Mouse (Mus musculus) MEL (cell line): ENCODE measurements at regions not wholly inside any gene's neighbourhood (a gene's known extent, or its start where the extent isn't known, plus 50 kb on each side); places are given as distances from the start of the nearest gene placed in this dataset.

Experiments used
- DNase-seq: peaks from one replicate; pipeline ENCODE4 v3.0.0; 2011; ENCODE audit warnings: low read depth, low spot score
- H3K27ac ChIP-seq: 2 replicates; pipeline ENCODE4 v1.5.1; 2012; ENCODE audit warnings: low read depth, mild to moderate bottlenecking, control low read depth, low read length, moderate library complexity; ENCODE audit not compliant: control insufficient read depth
- H3K27me3 ChIP-seq, 2 experiments: fragments of 150-350 bp in 1 of 2; sonication (generic) in 1 of 2; 2 replicates each; pipeline ENCODE4 v1.6.1; 2012; ENCODE audit warnings: low read length in 2 of 2, mild to moderate bottlenecking in 2 of 2, improper control_type of control experiment in 1 of 2, moderate library complexity in 1 of 2; ENCODE audit not compliant: insufficient read depth in 2 of 2, control insufficient read depth in 1 of 2
- H3K36me3 ChIP-seq, 2 experiments: 2 replicates each; pipeline ENCODE4 v1.6.1; 2012 to 2014; ENCODE audit warnings: low read length in 2 of 2, improper control_type of control experiment in 1 of 2, inconsistent platforms in 1 of 2, mild to moderate bottlenecking in 1 of 2; ENCODE audit not compliant: insufficient read depth in 2 of 2, control insufficient read depth in 1 of 2
- H3K4me1 ChIP-seq, 2 experiments: fragments of 150-350 bp in 1 of 2; sonication (generic) in 1 of 2; 2 replicates each; pipeline ENCODE4 v1.6.1; 2012; ENCODE audit warnings: low read length in 2 of 2, improper control_type of control experiment in 1 of 2, mild to moderate bottlenecking in 1 of 2; ENCODE audit not compliant: insufficient read depth in 2 of 2, control insufficient read depth in 1 of 2
- H3K4me3 ChIP-seq, 2 experiments: fragments of 150-350 bp in 1 of 2; sonication (generic) in 1 of 2; 2 replicates each; pipeline ENCODE4 v1.5.1; 2012; ENCODE audit warnings: low read depth in 2 of 2, low read length in 2 of 2, mild to moderate bottlenecking in 2 of 2, moderate library complexity in 2 of 2, control low read depth in 1 of 2, improper control_type of control experiment in 1 of 2; ENCODE audit not compliant: control insufficient read depth in 1 of 2, insufficient read depth in 1 of 2
- H3K79me2 ChIP-seq: 2 replicates; pipeline ENCODE4 v1.6.1; 2012; ENCODE audit warnings: mild to moderate bottlenecking, low read length, moderate library complexity; ENCODE audit not compliant: control insufficient read depth, poor library complexity, insufficient read depth
- H3K9ac ChIP-seq: 2 replicates; pipeline ENCODE4 v1.6.1; 2012; ENCODE audit warnings: low read depth, mild to moderate bottlenecking, control low read depth, low read length, moderate library complexity; ENCODE audit not compliant: control insufficient read depth, poor library complexity, severe bottlenecking
- H3K9me3 ChIP-seq: fragments of 150-350 bp; sonication (generic); replicated peaks from 2 replicates; pipeline ENCODE4 v1.6.1; 2012; ENCODE audit warnings: mild to moderate bottlenecking, low read length, improper control_type of control experiment, moderate library complexity; ENCODE audit not compliant: insufficient read depth
- CHD1 ChIP-seq: IDR thresholded peaks from 2 replicates; pipeline ENCODE4 v1.6.1; 2012; ENCODE audit warnings: low read depth, mild to moderate bottlenecking, inconsistent platforms, low read length, improper control_type of control experiment
- E2F4 ChIP-seq: IDR thresholded peaks from 2 replicates; pipeline ENCODE4 v1.6.1; 2011; ENCODE audit warnings: low read depth, low read length, improper control_type of control experiment, borderline replicate concordance
- GATA1 ChIP-seq: IDR thresholded peaks from 2 replicates; pipeline ENCODE4 v1.6.1; 2011; ENCODE audit warnings: low read depth, low read length, improper control_type of control experiment
- MAFK ChIP-seq: IDR thresholded peaks from 2 replicates; pipeline ENCODE4 v1.6.1; 2011; ENCODE audit warnings: low read depth, mild to moderate bottlenecking, low read length, improper control_type of control experiment, borderline replicate concordance
- MAX ChIP-seq: IDR thresholded peaks from 2 replicates; pipeline ENCODE4 v1.6.1; 2011; ENCODE audit warnings: low read length, improper control_type of control experiment
- MXI1 ChIP-seq: IDR thresholded peaks from 2 replicates; pipeline ENCODE4 v1.6.1; 2011; ENCODE audit warnings: mild to moderate bottlenecking, low read depth, low read length, improper control_type of control experiment
- MYB ChIP-seq: IDR thresholded peaks from 2 replicates; pipeline ENCODE4 v1.6.1; 2011; ENCODE audit warnings: mild to moderate bottlenecking, low read depth, low read length, improper control_type of control experiment
- MYC ChIP-seq: IDR thresholded peaks from 2 replicates; pipeline ENCODE4 v1.6.1; 2011; ENCODE audit warnings: low read depth, mild to moderate bottlenecking, low read length, improper control_type of control experiment, moderate library complexity
- NELFE ChIP-seq: IDR thresholded peaks from 2 replicates; pipeline ENCODE4 v1.6.1; 2011; ENCODE audit warnings: low read depth, low read length, improper control_type of control experiment
- NRF1 ChIP-seq: IDR thresholded peaks from 2 replicates; pipeline ENCODE4 v1.6.1; 2014; ENCODE audit warnings: low read depth, mild to moderate bottlenecking, inconsistent platforms, low read length, improper control_type of control experiment, moderate library complexity; ENCODE audit not compliant: poor library complexity, insufficient read depth, severe bottlenecking
- POLR2A ChIP-seq, 2 experiments: IDR thresholded peaks; 2 replicates each; pipeline ENCODE4 v1.6.1; 2011 to 2012; ENCODE audit warnings: low read length in 2 of 2, mild to moderate bottlenecking in 2 of 2, control low read depth in 1 of 2, improper control_type of control experiment in 1 of 2, low read depth in 1 of 2, moderate library complexity in 1 of 2; ENCODE audit not compliant: control insufficient read depth in 1 of 2, insufficient read depth in 1 of 2, poor library complexity in 1 of 2
- POLR2AphosphoS2 ChIP-seq: IDR thresholded peaks from 2 replicates; pipeline ENCODE4 v1.6.1; 2011; ENCODE audit warnings: low read length, improper control_type of control experiment
- TAL1 ChIP-seq: IDR thresholded peaks from 2 replicates; pipeline ENCODE4 v1.6.1; 2012; ENCODE audit warnings: mild to moderate bottlenecking, inconsistent platforms, low read length, moderate library complexity, mixed read lengths
- TBP ChIP-seq: IDR thresholded peaks from 2 replicates; pipeline ENCODE4 v1.8.0; 2011; ENCODE audit warnings: low read depth, low read length, improper control_type of control experiment
- USF1 ChIP-seq: IDR thresholded peaks from 2 replicates; pipeline ENCODE4 v1.6.1; 2014; ENCODE audit warnings: low read depth, mild to moderate bottlenecking, inconsistent platforms, low read length, improper control_type of control experiment, moderate library complexity
- USF2 ChIP-seq, 2 experiments: IDR thresholded peaks; 2 replicates each; pipeline ENCODE4 v1.6.1; 2011 to 2012; ENCODE audit warnings: improper control_type of control experiment in 2 of 2, low read length in 2 of 2, borderline replicate concordance in 1 of 2, inconsistent platforms in 1 of 2, low read depth in 1 of 2, mild to moderate bottlenecking in 1 of 2; ENCODE audit not compliant: insufficient read depth in 1 of 2
- ZMIZ1 ChIP-seq: IDR thresholded peaks from 2 replicates; pipeline ENCODE4 v1.6.1; 2012; ENCODE audit warnings: low read depth, mild to moderate bottlenecking, inconsistent platforms, low read length, improper control_type of control experiment, moderate library complexity
- ZNF384 ChIP-seq: IDR thresholded peaks from 2 replicates; pipeline ENCODE4 v1.6.1; 2012; ENCODE audit warnings: low read depth, mild to moderate bottlenecking, inconsistent platforms, low read length, improper control_type of control experiment

DNA sequence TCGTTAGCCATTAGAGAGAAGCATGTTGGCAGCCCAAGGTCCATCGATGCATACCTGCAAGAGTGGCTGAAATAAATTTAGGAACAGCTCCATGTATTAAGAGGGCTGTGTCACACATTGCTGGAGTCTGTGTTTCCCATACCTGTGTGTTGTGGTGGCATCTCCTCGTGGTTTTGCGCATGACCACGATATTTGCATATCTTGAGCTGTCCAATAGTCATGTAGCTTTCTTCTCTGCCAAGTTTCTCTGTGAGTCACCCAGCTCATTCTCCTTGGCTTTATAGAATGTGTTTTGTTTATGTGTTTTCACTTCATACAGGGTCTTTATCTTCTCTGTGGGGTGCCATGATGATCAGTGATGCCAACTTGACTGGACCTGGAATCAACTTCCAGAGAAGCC is 53.0 kb upstream of the 1700016C15Rik start:
- H3K79me2 ChIP-seq = no peaks in the 10 kb centered on the region
- no peaks in the 10 kb centered on the region for H3K4me1 ChIP-seq
- H3K4me3 ChIP-seq = no peak overlapping the region
- no peak overlapping the region for H3K9ac ChIP-seq
- no peak for TF ChIP-seq MAFK
- peak; percentile 39; the same call in 1 of the 2 replicates for TF ChIP-seq GATA1
- TF ChIP-seq MAX = no peak
- TF ChIP-seq, all 39 proteins: peak for 1
- no peaks in the 10 kb centered on the region for H3K27me3 ChIP-seq
- no peaks in the 10 kb centered on the region for H3K36me3 ChIP-seq
- peak; percentile 50 for DNase-seq
- H3K27ac ChIP-seq = no peak overlapping the region
- H3K9me3 ChIP-seq = no peaks in the 10 kb centered on the region

DNA sequence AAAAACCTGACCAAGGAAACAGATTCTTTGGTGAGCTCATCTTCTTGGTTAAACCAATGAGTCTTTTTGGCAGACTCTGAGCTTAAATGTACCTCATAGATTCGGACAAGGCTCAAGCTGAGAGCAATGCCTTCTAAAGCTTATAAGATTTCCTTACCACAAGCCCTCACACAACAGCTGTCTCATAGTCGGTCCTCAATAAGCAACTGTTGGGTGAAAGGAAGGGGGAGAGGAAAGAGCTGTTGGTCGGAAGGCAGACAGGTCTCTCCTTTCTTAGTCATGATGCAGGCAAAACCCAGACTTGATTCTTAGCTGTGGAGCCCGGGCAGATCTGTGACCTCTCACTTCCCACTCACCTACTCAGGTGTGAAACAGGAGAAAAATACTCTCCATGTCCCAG is 50.8 kb upstream of the 1700016C15Rik start:
- Histone ChIP-seq H3K9ac (no peak overlapping the region), H3K36me3 (no peaks in the 10 kb centered on the region), H3K27ac (no peak overlapping the region), H3K79me2 (no peaks in the 10 kb centered on the region), H3K9me3 (no peaks in the 10 kb centered on the region), H3K4me3 (no peak overlapping the region), H3K27me3 (no peaks in the 10 kb centered on the region), H3K4me1 (no peaks in the 10 kb centered on the region)
- no peak for DNase-seq
- no peak for TF ChIP-seq TAL1
- no peak for TF ChIP-seq MYC
- no peak for TF ChIP-seq TBP
- no peak for TF ChIP-seq POLR2A (IDR thresholded peaks at IDR 0.05; ENCODE audit: control insufficient read depth in 1 of 2, insufficient read depth in 1 of 2, low read depth in 1 of 2, low read length in 2 of 2, poor library complexity in 1 of 2)
- TF ChIP-seq GATA1 = no peak
- TF ChIP-seq MXI1 = no peak
- no peak for TF ChIP-seq MYB
- TF ChIP-seq USF2 (IDR thresholded peaks at IDR 0.05; ENCODE audit: borderline replicate concordance in 1 of 2, insufficient read depth in 1 of 2, low read depth in 1 of 2, low read length in 2 of 2) = no peak
- no peak for TF ChIP-seq CHD1
- no peak for TF ChIP-seq ZNF384
- no peak for TF ChIP-seq ZMIZ1
- no peak for TF ChIP-seq POLR2AphosphoS2
- no peak for TF ChIP-seq E2F4
- TF ChIP-seq USF1 = no peak
- TF ChIP-seq NELFE = no peak
- no peak for TF ChIP-seq MAX
- TF ChIP-seq MAFK = no peak
- TF ChIP-seq NRF1 = no peak
